Mouse (Mus musculus) Patski (cell line): ENCODE data around the gene Smoc2. TPM values are rescaled to one million over a fixed set of nuclear protein-coding genes. Genes with fewer than 3 reads are reported as not detected.

Source experiments
- ATAC-seq: fragments of 100-300 bp; one replicate; pipeline ENCODE4 v1.8.0; 2021
- CTCF ChIA-PET: fragments of 350-600 bp; sonication (Branson Sonifier 250); formaldehyde crosslinking; loops from one replicate; lab custom pipeline; 2022; ENCODE audit warnings: inconsistent platforms; lab: Charles Lee
- POLR2A ChIA-PET: fragments of 350-600 bp; sonication (Branson Sonifier 250); formaldehyde crosslinking; loops from one replicate; lab custom pipeline; 2022; ENCODE audit warnings: antibody characterized with exemption, inconsistent platforms; lab: Charles Lee
- DNase-seq: peaks from one replicate; pipeline ENCODE4 v3.0.0-alpha.2; 2011; ENCODE audit warnings: low read depth, low spot score
- H3K27me3 ChIP-seq: fragments of 371-371 bp; one replicate; pipeline ENCODE4 v1.5.1; 2021
- CTCF ChIP-seq: fragments of 100-300 bp; IDR thresholded peaks from one replicate; pipeline ENCODE4 v1.5.1; 2021
- in situ Hi-C: fragments of 300-500 bp; cut with MboI; formaldehyde crosslinking; loops from 3 replicates; pipeline ENCODE4 v1.11.1; 2018; ENCODE audit warnings: low pct_unique_long_range_greater_than_20kb, mixed read lengths
- polyA plus RNA-seq: library from polyadenylated mRNA; unstranded; gene quantifications from one replicate; pipeline ENCODE4 v1.2.3, GENCODE M21; 2021

Gene Smoc2
- polyA plus RNA-seq, 1 experiment from 2014 or later: 0.08 TPM

GRCm38 (mm10) chr17:14379518-14379917 is 100.2 kb downstream of the Smoc2 start:
- in situ Hi-C loops: no loop called here
- no peak for ATAC-seq
- CTCF ChIA-PET: no interaction called here
- POLR2A ChIA-PET: interaction anchor here (0.7 kb wide), 1 partner anchor 115 kb away, joined by 5 read pairs; no protein-coding TSS in a partner anchor
- DNase-seq: no peak
- no peaks in the 10 kb centered on the region for H3K27me3 ChIP-seq
- TF ChIP-seq CTCF: no peak

DNA sequence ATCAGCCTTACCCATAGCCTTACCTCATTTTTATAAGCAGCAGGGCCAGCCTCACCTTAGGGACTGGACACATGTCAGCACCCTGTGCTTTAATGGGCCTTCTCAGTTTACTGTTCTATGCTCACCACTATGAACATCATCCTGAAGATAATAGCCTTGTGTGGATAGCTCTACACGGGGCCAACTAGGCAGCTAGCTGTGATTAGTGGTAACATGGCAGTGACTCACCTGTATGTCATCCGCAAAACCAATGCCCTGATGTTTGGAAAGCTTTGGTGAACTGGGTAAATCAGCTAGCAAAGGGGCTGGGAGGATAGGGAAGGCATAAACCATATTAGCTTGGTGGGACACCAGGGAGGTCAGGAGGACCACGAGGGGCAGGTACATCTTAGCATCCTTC is 100.7 kb downstream of the Smoc2 start:
- POLR2A ChIA-PET: no interaction called here
- CTCF ChIA-PET: interaction anchor here (3.6 kb wide), 1 partner anchor 13 kb away, joined by 12 read pairs; no protein-coding TSS in a partner anchor
- no peak for TF ChIP-seq CTCF
- in situ Hi-C loops: no loop called here
- H3K27me3 ChIP-seq: no peaks in the 10 kb centered on the region
- ATAC-seq (peak; percentile 64), DNase-seq (no peak)

- POLR2A ChIA-PET: no interaction called here
These were observed 101.2 kb downstream of the Smoc2 start for GRCm38 (mm10) chr17:14380526-14380925.

GRCm38 (mm10) chr17:14381482-14381881 is 102.2 kb downstream of the Smoc2 start:
- ATAC-seq: peak; percentile 10
- ChIA-PET POLR2A (no interaction called here), CTCF (interaction anchor here (3.6 kb wide), 1 partner anchor 12 kb away, joined by 12 read pairs; no protein-coding TSS in a partner anchor)
- in situ Hi-C loops: no loop called here
- DNase-seq: no peak
- TF ChIP-seq CTCF: no peak
- H3K27me3 ChIP-seq: no peaks in the 10 kb centered on the region

More at GRCm38 (mm10) chr17:14380526-14380925, 101.2 kb downstream of the Smoc2 start:
- DNase-seq: no peak
- CTCF ChIA-PET: interaction anchor here (3.6 kb wide), 1 partner anchor 13 kb away, joined by 12 read pairs; no protein-coding TSS in a partner anchor
- no peak for TF ChIP-seq CTCF
- in situ Hi-C loops: no loop called here
- H3K27me3 ChIP-seq: no peaks in the 10 kb centered on the region
- ATAC-seq: no peak

GRCm38 (mm10) chr17:14383981-14384380 is 104.7 kb downstream of the Smoc2 start:
- no peak for TF ChIP-seq CTCF
- POLR2A ChIA-PET: no interaction called here
- in situ Hi-C loops: no loop called here
- no peak for ATAC-seq
- no peaks in the 10 kb centered on the region for H3K27me3 ChIP-seq
- no peak for DNase-seq
- CTCF ChIA-PET: interaction anchor here (1.7 kb wide), 1 partner anchor 96 kb away, joined by 6 read pairs; no protein-coding TSS in a partner anchor

GRCm38 (mm10) chr17:14384980-14385379 is 105.7 kb downstream of the Smoc2 start:
- no peak for TF ChIP-seq CTCF
- CTCF ChIA-PET: no interaction called here
- H3K27me3 ChIP-seq: no peaks in the 10 kb centered on the region
- DNase-seq (no peak), ATAC-seq (no peak)
- POLR2A ChIA-PET: no interaction called here
- in situ Hi-C loops: no loop called here

GRCm38 (mm10) chr17:14387261-14387660 is 108.0 kb downstream of the Smoc2 start:
- no peak for DNase-seq
- ChIA-PET CTCF (no interaction called here), POLR2A (no interaction called here)
- TF ChIP-seq CTCF: no peak
- ATAC-seq: no peak
- no peaks in the 10 kb centered on the region for H3K27me3 ChIP-seq
- in situ Hi-C loops: no loop called here

DNA sequence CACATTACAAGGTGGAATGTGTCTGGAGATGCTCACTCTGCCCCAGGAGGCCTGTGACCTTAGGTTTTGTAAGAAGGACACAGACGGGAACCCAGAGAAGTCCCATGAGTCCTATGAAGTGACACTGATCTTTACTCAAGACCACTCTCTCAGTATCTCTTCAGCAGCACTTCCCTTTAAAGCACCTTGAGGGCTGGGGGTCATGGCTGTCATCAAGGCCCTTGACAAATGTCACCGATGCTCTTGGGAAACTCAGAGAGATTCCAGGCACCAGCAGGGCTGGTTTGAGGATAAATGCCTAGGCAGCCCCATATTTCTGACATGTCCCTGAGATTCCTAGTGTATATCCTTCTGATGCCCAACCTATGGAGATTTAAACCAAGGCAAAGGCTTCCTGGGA is 113.1 kb downstream of the Smoc2 start:
- DNase-seq: no peak
- CTCF ChIA-PET: interaction anchor here (2.3 kb wide), 1 partner anchor 11 kb away, joined by 12 read pairs; no protein-coding TSS in a partner anchor
- TF ChIP-seq CTCF: no peak

GRCm38 (mm10) chr17:14394861-14395260 is 115.6 kb downstream of the Smoc2 start:
- CTCF ChIA-PET: interaction anchor here (1.4 kb wide), 1 partner anchor 14 kb away, joined by 3 read pairs; no protein-coding TSS in a partner anchor
- in situ Hi-C loops: no loop called here
- POLR2A ChIA-PET: no interaction called here

More for the DNA sequence above, 113.1 kb downstream of the Smoc2 start:
- no peaks in the 10 kb centered on the region for H3K27me3 ChIP-seq
- POLR2A ChIA-PET: no interaction called here
- in situ Hi-C loops: no loop called here
- no peak for ATAC-seq

DNA sequence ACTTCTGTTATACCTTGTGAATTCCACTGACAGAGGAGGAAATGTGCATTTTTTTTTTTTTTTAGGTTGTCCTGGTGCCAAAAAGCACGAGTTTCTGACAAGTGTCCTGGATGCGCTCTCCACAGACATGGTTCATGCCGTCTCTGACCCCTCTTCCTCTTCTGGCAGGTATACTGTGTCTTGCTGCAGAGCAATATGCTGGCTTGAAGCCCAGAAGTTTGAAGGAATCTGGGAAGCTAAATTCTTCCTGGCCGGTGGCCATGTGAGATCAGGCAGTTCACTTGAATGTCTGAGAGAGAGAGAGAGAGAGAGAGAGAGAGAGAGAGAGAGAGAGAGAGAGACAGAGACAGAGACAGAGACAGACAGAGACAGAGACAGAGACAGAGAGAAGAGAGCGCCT is 118.2 kb downstream of the Smoc2 start:
- ChIA-PET POLR2A (interaction anchor here (1.1 kb wide), 1 partner anchor 19 kb away, joined by 3 read pairs; no protein-coding TSS in a partner anchor), CTCF (no interaction called here)
- no peak for ATAC-seq
- peak; percentile 41 for DNase-seq
- in situ Hi-C loops: no loop called here
- no peak for TF ChIP-seq CTCF
- no peaks in the 10 kb centered on the region for H3K27me3 ChIP-seq

More at GRCm38 (mm10) chr17:14394861-14395260, 115.6 kb downstream of the Smoc2 start:
- no peaks in the 10 kb centered on the region for H3K27me3 ChIP-seq
- ATAC-seq (no peak), DNase-seq (no peak)
- TF ChIP-seq CTCF: no peak

GRCm38 (mm10) chr17:14398650-14399424 is 119.5 kb downstream of the Smoc2 start:
- ChIA-PET POLR2A (interaction anchor here (1.1 kb wide), 1 partner anchor 17 kb away, joined by 3 read pairs; no protein-coding TSS in a partner anchor), CTCF (no interaction called here)
- in situ Hi-C loops: no loop called here
- H3K27me3 ChIP-seq: no peaks in the 10 kb centered on the region
- TF ChIP-seq CTCF: no peak
- ATAC-seq (no peak), DNase-seq (no peak)
